Mouse (Mus musculus): ENCODE results near the gene Dnah5.
"Not testable (repeated sequence)": the region's sequence is repeated elsewhere in the genome, so short reads cannot be mapped to it uniquely, and the experiment has no call there.

Dnah5 gene

GRCm38 (mm10) chr15:28307131-28307530 is 103.6 kb downstream of the Dnah5 start:
- ATAC-seq (ENCODE audit: low TSS enrichment), result no peak

GRCm38 (mm10) chr15:28307884-28308283 is 104.3 kb downstream of the Dnah5 start:
- no peak for ATAC-seq (ENCODE audit: low TSS enrichment)

- no peak for ATAC-seq (ENCODE audit: low TSS enrichment)
Measured at GRCm38 (mm10) chr15:28310516-28310915, 107.0 kb downstream of the Dnah5 start.

GRCm38 (mm10) chr15:28313451-28313850 is 109.9 kb downstream of the Dnah5 start:
- ATAC-seq (ENCODE audit: low TSS enrichment), result no peak

GRCm38 (mm10) chr15:28315812-28316528 is 112.4 kb downstream of the Dnah5 start:
- peak; percentile 80 for ATAC-seq (ENCODE audit: low TSS enrichment)

- no peak for ATAC-seq (ENCODE audit: low TSS enrichment)
Measured at GRCm38 (mm10) chr15:28322533-28322932, 119.0 kb downstream of the Dnah5 start.

GRCm38 (mm10) chr15:28326985-28327384 is 123.4 kb downstream of the Dnah5 start:
- ATAC-seq (ENCODE audit: low TSS enrichment), result no peak

- no peak for ATAC-seq (ENCODE audit: low TSS enrichment)
Measured at GRCm38 (mm10) chr15:28327441-28327840, 123.9 kb downstream of the Dnah5 start.

GRCm38 (mm10) chr15:28341151-28341550 is 137.6 kb downstream of the Dnah5 start:
- ATAC-seq (ENCODE audit: low TSS enrichment), result no peak

- no peak for ATAC-seq (ENCODE audit: low TSS enrichment)
Measured at GRCm38 (mm10) chr15:28367561-28367960, 164.0 kb downstream of the Dnah5 start.

- no peak for ATAC-seq (ENCODE audit: low TSS enrichment)
Measured at GRCm38 (mm10) chr15:28370431-28370830, 166.9 kb downstream of the Dnah5 start.

GRCm38 (mm10) chr15:28371506-28371905 is 168.0 kb downstream of the Dnah5 start:
- ATAC-seq (ENCODE audit: low TSS enrichment), result no peak

- no peak for ATAC-seq (ENCODE audit: low TSS enrichment)
Measured at GRCm38 (mm10) chr15:28374394-28374793, 170.8 kb downstream of the Dnah5 start.

- ATAC-seq (ENCODE audit: low TSS enrichment), result no peak
Measured at GRCm38 (mm10) chr15:28380909-28381308, 177.4 kb downstream of the Dnah5 start.

GRCm38 (mm10) chr15:28393723-28394122 is 190.2 kb downstream of the Dnah5 start:
- ATAC-seq (ENCODE audit: low TSS enrichment), result not testable (repeated sequence)

- ATAC-seq (ENCODE audit: low TSS enrichment), result no peak
Measured at GRCm38 (mm10) chr15:28395481-28395880, 191.9 kb downstream of the Dnah5 start.

- no peak for ATAC-seq (ENCODE audit: low TSS enrichment)
Measured at GRCm38 (mm10) chr15:28398472-28398871, 194.9 kb downstream of the Dnah5 start.

- no peak for ATAC-seq (ENCODE audit: low TSS enrichment)
Measured at GRCm38 (mm10) chr15:28399258-28399657, 195.7 kb downstream of the Dnah5 start.

- no peak for ATAC-seq (ENCODE audit: low TSS enrichment)
Measured at GRCm38 (mm10) chr15:28404630-28405029, 201.1 kb downstream of the Dnah5 start.

- no peak for ATAC-seq (ENCODE audit: low TSS enrichment)
Measured at GRCm38 (mm10) chr15:28405136-28405535, 201.6 kb downstream of the Dnah5 start.

- ATAC-seq (ENCODE audit: low TSS enrichment), result no peak
Measured at GRCm38 (mm10) chr15:28439702-28440101, 236.2 kb downstream of the Dnah5 start.

GRCm38 (mm10) chr15:28444494-28444893 is 240.9 kb downstream of the Dnah5 start:
- no peak for ATAC-seq (ENCODE audit: low TSS enrichment)

- not testable (repeated sequence) for ATAC-seq (ENCODE audit: low TSS enrichment)
Measured at GRCm38 (mm10) chr15:28461091-28461778, 257.7 kb downstream of the Dnah5 start.

Measured in frontal cortex, adult (tissue).